In the genomic region with DNA sequence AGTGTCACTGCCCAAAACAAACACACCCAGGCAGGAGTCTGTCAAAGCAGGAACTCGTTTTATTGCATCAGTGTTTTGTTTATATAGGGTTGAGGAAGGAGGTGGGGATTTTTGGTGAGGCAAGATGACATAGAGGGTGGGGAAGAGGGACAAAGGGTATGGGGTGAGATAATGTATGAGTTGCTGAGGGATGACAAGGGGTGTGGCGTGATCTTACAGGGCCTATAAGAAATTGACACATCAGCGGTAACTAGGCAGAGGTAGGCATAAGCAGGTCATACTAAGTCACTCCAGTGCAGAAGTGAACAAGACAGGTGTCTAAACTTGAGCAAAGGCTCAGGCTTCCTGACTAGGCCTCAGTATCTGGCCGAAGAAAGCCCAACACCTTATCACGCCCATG, we compare ENCODE assay signal across 20 mouse cellular contexts.
A peak's percentile ranks its signal among the peaks of the same experiment; 100 is the strongest.
DNase-seq lines count a peak whose midpoint lies in the region; ATAC-seq lines count a peak whose summit lies in the region.
"Had no signal": no experiment of that assay in that cellular context is flagged by ENCODE, and none has a peak within 500 bp of the region (broad histone marks: within the 10 kb centered on the region; RNA-seq: fewer than 3 reads in every experiment).

No protein-coding gene starts in this region.

- H3K36me3 ChIP-seq in intestine, embryonic 16.5 days (ENCODE audit: control insufficient read depth, insufficient read depth, low read length) = no peaks in the 10 kb centered on the region
- no peaks in the 10 kb centered on the region for H3K36me3 ChIP-seq in stomach, embryonic 16.5 days (ENCODE audit: control insufficient read depth, insufficient read depth, low read length)
- H3K36me3 ChIP-seq: embryonic facial prominence, embryonic 13.5 days; heart, embryonic 12.5 days; hindbrain, embryonic 15.5 days had no signal

- H3K27me3 ChIP-seq in intestine, embryonic 16.5 days (replicated peaks; ENCODE audit: control insufficient read depth, insufficient read depth, low read length) = no peaks in the 10 kb centered on the region
- no peaks in the 10 kb centered on the region for H3K27me3 ChIP-seq in stomach, embryonic 16.5 days (ENCODE audit: control insufficient read depth, insufficient read depth, low read length)
- H3K27me3 ChIP-seq: embryonic facial prominence, embryonic 13.5 days; forebrain, embryonic 13.5 days; heart, embryonic 12.5 days; hindbrain, embryonic 15.5 days had no signal

- 64% methylated on average over 5 of the region's 5 CpGs for WGBS in intestine, embryonic 16.5 days
- WGBS in stomach, embryonic 16.5 days = 67% methylated on average over 5 of the region's 5 CpGs

- H3K9ac ChIP-seq in intestine, embryonic 16.5 days (ENCODE audit: low read depth, low read length) = no peak overlapping the region
- H3K9ac ChIP-seq in stomach, embryonic 16.5 days (ENCODE audit: low read length) = no peak overlapping the region
- H3K9ac ChIP-seq: embryonic facial prominence, embryonic 13.5 days; forebrain, embryonic 13.5 days; forebrain, postnatal 0 days; heart, embryonic 12.5 days; hindbrain, embryonic 15.5 days had no signal

- H3K4me3 ChIP-seq in intestine, embryonic 16.5 days (ENCODE audit: low read length) = no peak overlapping the region
- no peak overlapping the region for H3K4me3 ChIP-seq in stomach, embryonic 16.5 days (replicated peaks; ENCODE audit: low read length)
- H3K4me3 ChIP-seq: embryonic facial prominence, embryonic 13.5 days; forebrain, embryonic 13.5 days; gastrocnemius, adult 2 months; heart, embryonic 12.5 days; hindbrain, embryonic 15.5 days had no signal

- H3K4me1 ChIP-seq in intestine, embryonic 16.5 days (ENCODE audit: control insufficient read depth, insufficient read depth, low read length) = no peaks in the 10 kb centered on the region
- H3K4me1 ChIP-seq in stomach, embryonic 16.5 days (ENCODE audit: control insufficient read depth, insufficient read depth, low read length) = no peaks in the 10 kb centered on the region
- H3K4me1 ChIP-seq: forebrain, embryonic 13.5 days; heart, embryonic 12.5 days; hindbrain, embryonic 15.5 days had no signal

- no peak overlapping the region for H3K4me2 ChIP-seq in intestine, embryonic 16.5 days (ENCODE audit: low read depth, low read length)
- H3K4me2 ChIP-seq in stomach, embryonic 16.5 days (ENCODE audit: low read depth, low read length) = no peak overlapping the region
- H3K4me2 ChIP-seq: embryonic facial prominence, embryonic 13.5 days; forebrain, embryonic 13.5 days; heart, embryonic 12.5 days; hindbrain, embryonic 15.5 days had no signal

- no peak overlapping the region for H3K27ac ChIP-seq in intestine, embryonic 16.5 days (ENCODE audit: low read length)
- H3K27ac ChIP-seq in stomach, embryonic 16.5 days (ENCODE audit: low read length) = no peak overlapping the region
- H3K27ac ChIP-seq: embryonic facial prominence, embryonic 13.5 days; forebrain, embryonic 13.5 days; gastrocnemius, adult 2 months; hindbrain, embryonic 15.5 days had no signal

- peak; percentile 2 for DNase-seq in urinary bladder, postnatal 14 days (ENCODE audit: low spot score)
- DNase-seq in urinary bladder, adult 2 months (ENCODE audit: low spot score) = no peak
- peak; percentile 1 for DNase-seq in R1 (ENCODE audit: low read depth, low spot score)
- no peak for DNase-seq in frontal cortex, postnatal 14 days (ENCODE audit: low spot score in 2 of 2)
- no peak for DNase-seq in embryo, embryonic 10.5 days (ENCODE audit: low spot score)
- no peak for DNase-seq in right cerebral cortex, postnatal 4 days
- DNase-seq: adrenal gland, adult 2 months; adrenal gland, postnatal 36 days; cerebellum, adult 2 months; cerebellum, postnatal 14 days; forebrain, postnatal 0 days; gastrocnemius, adult 2 months; gastrocnemius, postnatal 25 days had no signal

- H3K9me3 ChIP-seq in intestine, embryonic 16.5 days (ENCODE audit: control insufficient read depth, low read length) = no peaks in the 10 kb centered on the region
- H3K9me3 ChIP-seq in stomach, embryonic 16.5 days (replicated peaks; ENCODE audit: control insufficient read depth, low read length) = no peaks in the 10 kb centered on the region
- H3K9me3 ChIP-seq: embryonic facial prominence, embryonic 13.5 days; forebrain, embryonic 13.5 days; heart, embryonic 12.5 days; hindbrain, embryonic 15.5 days had no signal

- ATAC-seq in intestine, embryonic 16.5 days = peak; percentile 91
- ATAC-seq in stomach, embryonic 16.5 days (ENCODE audit: insufficient read depth, low FRiP score) = peak; percentile 73; the same call in 1 of the 2 replicates
- ATAC-seq: activated CD4-positive, CD25-positive, alpha-beta regulatory T cell, adult 4 months; forebrain, embryonic 13.5 days; forebrain, postnatal 0 days had no signal

Comparison
In these comparisons a context has a peak if more than half of its experiments do, and no peak if none do; other contexts are left out.
1. DNase-seq: peak in urinary bladder, postnatal 14 days (single experiment) and R1 (single experiment); none in urinary bladder, adult 2 months (single experiment), frontal cortex, postnatal 14 days (0 of 2), embryo, embryonic 10.5 days (single experiment) and right cerebral cortex, postnatal 4 days (single experiment).